Mouse (Mus musculus) adrenal gland, adult (tissue): ENCODE measurements around the gene Pik3c2a.
A peak's percentile ranks its signal among the peaks of the same experiment; 100 is the strongest.
"Not testable (repeated sequence)": the region's sequence is repeated elsewhere in the genome, so short reads cannot be mapped to it uniquely, and the experiment has no call there.

Experiments
- DNase-seq, 2 experiments: peaks; one replicate each; pipeline ENCODE4 v3.0.0; 2022 to 2023; ENCODE audit warnings: low spot score in 1 of 2; ENCODE audit not compliant: inconsistent age in 2 of 2

Gene Pik3c2a

GRCm38 (mm10) chr7:116409438-116409837 lies 33.8 kb downstream of the Pik3c2a start:
- no peak for DNase-seq

DNA sequence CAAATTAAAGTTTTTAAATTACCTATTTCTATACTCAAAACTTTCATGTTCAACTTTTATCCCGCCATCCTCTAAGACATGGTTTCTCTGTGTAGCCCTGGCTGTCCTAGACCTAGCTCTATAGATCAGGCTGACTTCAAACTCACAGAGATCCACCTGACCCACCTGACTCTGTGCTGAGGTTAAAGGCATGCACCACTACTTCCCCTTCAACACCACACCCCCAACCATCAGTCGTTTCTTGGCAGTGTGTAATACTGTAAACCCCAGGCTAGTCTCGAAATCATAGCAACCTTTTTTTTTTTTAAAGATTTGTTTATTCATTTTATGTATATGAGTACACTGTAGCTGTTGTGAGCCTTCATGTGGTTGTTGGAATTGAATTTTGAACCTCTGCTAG lies 50.9 kb downstream of the Pik3c2a start:
- no peak for DNase-seq

DNA sequence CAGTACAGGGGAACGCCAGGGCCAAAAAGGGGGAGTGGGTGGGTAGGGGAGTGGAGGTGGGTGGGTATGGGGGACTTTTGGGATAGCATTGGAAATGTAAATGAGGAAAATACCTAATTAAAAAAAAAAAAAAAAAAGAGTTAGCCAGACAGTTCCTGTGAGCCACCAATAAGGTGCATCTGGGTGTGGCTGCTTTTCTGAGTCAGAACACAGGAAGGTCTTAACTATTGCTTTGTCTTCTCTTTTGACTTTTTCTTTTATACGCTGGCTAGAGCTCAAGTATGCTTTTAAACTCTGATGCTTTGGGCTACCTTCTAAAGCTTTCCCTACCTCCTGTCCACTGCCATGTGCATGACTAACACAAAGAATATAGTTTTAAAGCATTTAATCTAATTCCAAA lies 55.9 kb downstream of the Pik3c2a start:
- DNase-seq: not testable (repeated sequence)

- DNase-seq: not testable (repeated sequence)
These were observed 64.1 kb downstream of the Pik3c2a start for GRCm38 (mm10) chr7:116379181-116379580.

- no peak for DNase-seq
These were observed 69.0 kb downstream of the Pik3c2a start for GRCm38 (mm10) chr7:116374284-116374683.

DNA sequence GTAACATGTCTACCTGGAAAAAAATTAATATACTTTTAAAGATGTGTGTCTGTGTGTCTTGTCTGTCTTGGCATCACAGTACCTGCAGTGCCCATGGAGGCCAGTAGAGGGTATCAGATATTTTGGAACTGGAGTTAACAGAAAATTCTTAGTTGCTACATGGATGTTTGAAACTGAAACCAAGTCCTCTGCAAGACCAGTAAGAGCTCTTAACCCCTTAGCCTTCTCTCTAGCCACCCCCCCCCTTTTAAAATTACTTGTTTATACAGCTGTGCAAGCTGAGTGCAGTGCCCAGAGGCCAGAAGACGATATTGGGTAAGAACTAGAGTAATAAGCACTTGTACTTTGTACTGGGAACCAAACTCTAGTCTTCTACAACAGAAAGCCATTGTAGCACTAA lies 107.0 kb downstream of the Pik3c2a start:
- DNase-seq: peak; percentile 67 to 91

DNA sequence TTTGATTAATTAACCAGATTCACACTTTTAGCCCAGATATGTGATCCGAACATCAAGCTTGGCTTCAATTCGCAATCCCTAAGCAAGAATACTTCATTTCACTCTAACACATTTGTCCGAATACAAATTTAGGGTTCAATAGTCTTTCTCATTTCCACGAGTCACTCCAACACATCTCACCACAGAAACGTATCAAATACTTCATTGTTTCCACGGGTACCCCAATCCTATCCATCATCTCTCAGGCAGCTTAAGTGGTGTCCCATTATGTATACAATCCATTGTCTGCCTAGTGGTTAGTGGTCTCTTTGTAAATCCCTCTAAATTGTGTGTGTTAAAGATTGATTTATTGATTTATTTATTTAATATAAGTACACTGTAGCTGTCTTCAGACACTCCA lies 108.1 kb downstream of the Pik3c2a start:
- DNase-seq: peak in 1 of 2 experiments; percentile 32

GRCm38 (mm10) chr7:116334669-116335038 lies 108.6 kb downstream of the Pik3c2a start:
- DNase-seq: no peak

- DNase-seq: peak; percentile 97 to 99
These were observed 109.3 kb downstream of the Pik3c2a start, which contains the start of gene Rps13 for GRCm38 (mm10) chr7:116333713-116334668. Gene Rps13, minus strand, starts transcription at chr7:116334195.

DNA sequence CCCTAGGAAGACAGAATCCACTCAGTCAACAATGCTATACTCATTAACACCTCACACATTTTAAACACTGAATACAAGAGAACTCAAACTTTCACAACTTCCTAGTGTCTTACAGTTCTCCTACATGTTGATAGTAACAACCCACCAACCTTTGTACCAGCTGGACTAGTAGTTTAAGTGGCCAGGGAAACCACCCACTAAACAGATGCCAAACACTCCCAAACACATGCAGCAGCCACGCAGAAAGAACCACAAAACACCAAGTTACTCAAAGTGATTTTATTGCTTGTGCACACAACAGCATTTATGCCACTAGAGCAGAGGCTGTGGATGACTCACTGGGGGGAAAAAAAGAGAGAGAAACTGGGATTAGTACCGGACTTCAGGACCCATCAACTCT lies 112.0 kb downstream of the Pik3c2a start:
- no peak for DNase-seq

GRCm38 (mm10) chr7:116329858-116330257 lies 113.4 kb downstream of the Pik3c2a start:
- DNase-seq: no peak

DNA sequence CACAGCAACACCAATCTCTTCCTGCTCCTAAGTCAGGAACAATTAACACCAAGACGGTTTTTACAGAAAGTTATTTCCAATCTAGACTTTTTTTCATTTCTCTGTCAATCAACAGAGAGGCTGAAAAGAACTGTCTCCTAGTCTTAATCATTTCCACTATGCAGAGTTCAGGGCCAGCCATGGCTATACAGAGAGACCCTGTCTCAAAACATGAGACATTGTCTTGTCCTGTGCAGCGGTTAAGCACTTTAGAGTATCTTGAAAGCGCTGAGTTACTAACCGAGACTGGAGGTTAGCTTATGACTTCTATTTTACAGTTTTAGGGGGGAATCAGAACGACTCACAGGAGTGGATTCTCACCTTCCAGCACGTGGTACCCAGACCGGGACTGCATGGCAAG lies 114.5 kb downstream of the Pik3c2a start:
- DNase-seq: no peak

DNA sequence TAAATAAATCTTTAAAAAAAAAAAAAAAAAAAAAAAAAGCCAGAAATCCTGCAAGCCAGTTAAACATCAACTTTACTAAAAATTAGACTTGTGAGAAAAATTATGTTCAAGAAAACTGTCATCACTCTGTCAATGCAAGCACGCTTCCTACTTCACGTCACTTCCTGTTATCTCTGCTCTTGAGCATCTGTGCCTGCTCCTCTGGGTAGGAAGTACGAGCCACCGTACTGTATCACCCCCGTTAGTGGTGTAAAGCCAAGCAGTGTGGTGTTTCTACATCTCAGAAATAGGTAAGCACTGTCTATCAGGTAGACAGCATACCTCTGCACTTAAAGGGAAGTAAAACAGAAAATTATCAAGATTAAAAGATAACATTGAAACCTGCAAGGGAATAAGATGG lies 115.3 kb downstream of the Pik3c2a start:
- DNase-seq: no peak

DNA sequence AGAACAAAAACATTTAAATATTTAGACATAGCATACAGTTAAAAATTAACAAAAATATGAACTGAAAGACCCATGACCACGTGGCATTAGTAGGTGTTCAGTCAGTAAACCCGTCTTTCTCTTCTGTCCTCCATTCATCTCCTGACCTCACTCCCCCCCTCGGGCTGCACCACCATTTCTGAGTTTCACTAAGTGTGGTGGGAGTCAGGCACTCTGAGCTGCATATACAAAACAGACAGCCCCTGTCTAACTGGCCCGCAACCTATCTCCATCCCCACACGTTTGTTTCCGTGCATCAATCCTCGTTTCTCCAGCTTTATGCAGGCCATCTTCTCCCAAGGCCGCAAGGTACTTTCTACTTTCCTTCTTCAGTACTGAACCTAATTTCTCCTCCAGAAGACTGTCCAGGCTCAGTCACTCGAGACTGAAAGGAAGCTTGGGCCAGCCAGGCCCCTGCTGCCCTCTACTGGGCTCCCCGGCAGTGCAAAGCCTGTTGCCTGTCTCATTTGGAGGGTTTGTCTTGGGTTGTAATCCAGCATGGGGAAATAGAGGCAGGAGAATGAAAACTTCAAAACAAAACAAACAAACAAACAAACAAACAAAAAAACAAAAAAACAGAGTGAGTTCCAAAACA lies 119.8 kb downstream of the Pik3c2a start:
- peak; percentile 75 to 89 for DNase-seq

- DNase-seq: peak; percentile 36 to 52
These were observed 133.8 kb downstream of the Pik3c2a start for GRCm38 (mm10) chr7:116309456-116309855.

DNA sequence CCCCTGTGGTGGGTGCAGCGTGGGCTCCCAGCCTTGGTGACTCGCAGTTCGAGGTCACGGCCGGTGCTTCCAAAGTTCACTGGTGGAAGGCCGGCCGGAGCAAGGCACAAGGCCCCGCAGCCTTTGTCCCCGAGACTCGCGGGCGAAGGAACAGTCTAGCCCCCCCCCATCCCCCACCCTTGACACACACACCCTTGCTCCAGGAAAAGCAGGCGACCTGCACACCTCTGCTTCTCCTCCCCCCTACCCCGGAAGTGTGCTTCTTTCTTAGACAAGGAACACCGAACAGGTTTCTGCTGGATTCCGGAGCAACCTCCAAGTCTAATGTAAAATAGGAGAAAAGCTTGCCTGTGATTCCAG lies 134.6 kb downstream of the Pik3c2a start:
- DNase-seq: no peak

DNA sequence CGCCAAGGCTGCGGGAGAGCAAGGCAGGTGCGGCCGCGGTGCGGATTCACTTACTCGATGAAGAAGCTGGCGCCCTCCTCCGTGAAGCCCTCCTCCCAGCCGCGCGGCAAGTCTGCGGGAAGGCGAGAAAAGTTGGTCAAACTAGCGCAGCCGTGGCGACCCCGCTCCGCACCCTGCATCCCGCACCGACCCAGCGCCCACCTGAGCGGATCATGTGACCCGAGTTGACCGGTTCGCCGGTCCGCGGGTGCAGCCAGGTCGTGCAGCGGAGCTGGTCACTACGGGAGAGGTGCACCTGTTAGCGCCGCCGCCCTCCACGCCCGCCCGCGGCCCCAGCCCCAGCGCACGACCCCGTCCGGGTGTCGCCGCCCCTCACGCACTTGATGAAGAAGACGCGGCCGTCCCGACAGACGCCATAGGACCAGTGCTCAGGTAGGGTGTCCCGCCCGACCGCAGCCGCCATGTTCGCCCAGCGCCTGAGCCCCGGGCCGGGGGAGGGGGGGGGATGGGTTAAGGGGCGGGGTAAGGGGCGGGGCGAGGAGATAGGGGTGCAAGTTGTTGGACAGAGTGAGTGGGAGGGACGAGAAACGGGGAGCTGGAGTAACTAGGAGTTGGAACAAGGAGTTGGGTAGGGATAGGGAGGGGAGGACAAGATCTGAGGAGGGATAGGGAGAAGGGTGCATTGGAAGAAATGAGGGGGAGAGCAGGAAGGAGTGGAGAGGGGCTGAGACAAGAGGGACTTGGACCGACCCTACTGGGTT lies 135.2 kb downstream of the Pik3c2a start, which contains the start of gene Plekha7:
TSS of gene Plekha7 (minus strand) at position 506 of the 761 bp plus-strand sequence.
- peak; percentile 69 to 89 for DNase-seq

DNA sequence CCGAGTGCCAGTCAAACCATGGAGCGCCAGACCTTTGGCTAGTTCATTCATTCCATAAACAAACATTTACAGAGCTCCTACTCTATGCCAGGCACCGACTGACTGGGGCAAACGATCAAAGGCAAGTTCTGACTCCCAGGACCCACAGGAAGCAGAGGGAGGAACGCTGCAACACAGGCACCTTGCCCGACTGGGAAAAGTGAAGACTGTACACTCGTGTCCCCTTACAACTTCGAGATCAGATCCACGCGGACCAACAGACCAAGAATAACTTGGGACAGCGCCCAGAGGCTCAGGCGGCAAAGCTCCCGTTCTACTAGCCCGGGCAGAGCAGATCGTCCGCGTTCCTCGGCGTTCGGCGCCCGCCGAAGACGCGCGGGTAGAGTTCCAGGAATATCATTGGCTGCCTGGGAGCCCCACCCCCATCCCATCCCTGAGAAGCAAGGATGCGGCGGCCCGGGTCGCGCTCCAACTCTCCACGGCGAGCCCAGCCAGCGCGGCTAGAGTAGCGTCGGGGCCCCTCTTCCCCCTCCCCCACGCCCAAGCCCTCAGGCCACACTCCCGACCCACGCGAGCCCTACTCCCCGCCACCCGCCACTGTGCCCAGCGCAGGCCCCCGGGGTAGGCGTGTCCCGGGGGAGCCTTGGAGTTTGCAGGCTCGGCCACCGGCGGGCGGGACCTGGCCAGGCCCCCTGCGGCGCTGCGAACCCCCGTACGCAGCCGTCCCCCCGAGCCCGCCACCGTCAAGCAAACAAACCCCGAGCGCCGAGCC lies 136.0 kb downstream of the Pik3c2a start:
- DNase-seq: peak; percentile 80 to 93

DNA sequence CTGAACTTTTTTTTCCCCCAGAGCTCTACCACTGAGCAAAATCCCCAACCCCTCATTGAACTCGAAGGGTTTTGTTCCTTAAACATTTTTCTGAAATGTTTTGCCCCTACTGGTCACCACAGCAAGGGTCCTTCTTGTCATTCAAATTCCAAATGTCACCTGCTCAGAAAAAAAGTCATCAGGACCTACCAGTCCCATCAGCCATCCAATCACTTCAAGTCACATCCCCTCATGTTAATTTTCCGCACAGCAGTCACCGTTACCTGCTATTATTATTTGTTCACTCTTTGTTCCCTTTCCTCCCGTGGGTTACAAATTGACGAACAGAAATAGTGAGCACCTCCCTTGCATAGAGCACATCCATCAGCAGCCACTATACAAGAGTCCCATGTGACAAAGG lies 136.6 kb downstream of the Pik3c2a start:
- DNase-seq: no peak

DNA sequence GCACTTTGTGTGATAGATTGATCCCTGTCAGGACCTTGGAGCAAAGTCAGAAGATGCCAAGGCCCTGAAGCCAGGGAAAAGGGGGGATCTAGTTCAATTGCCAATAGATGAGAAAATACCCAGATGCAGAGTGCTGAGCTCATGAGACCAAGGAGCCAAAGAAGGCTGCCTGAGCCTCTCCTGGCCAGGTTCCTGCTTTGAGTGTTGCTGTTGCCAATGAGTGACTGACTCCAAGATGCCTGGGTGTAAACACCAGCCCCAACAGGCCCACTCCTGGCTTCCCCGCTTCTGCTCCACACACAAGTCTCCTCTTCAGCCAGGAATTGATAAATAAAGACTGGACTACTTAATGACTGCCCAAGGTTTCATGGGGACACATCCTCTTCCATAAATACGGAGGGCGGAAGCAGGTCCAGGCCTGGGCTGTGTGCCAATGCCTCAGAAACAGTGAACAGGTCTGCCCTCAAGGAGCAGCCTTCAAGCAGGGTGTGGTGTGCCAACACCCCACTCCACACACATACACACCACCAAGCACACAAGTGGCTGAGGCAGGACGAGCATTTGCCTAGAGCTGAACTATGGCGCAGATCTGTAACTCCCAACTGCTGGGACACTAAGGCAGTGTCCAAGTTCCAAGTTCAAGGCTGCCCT lies 141.5 kb downstream of the Pik3c2a start:
- no peak for DNase-seq
